Mouse (Mus musculus): ENCODE measurements around the gene Adar. TPM values are rescaled to one million over a fixed set of nuclear protein-coding genes. Genes with fewer than 3 reads are reported as not detected.
"Not testable (repeated sequence)": the region's sequence is repeated elsewhere in the genome, so short reads cannot be mapped to it uniquely, and the experiment has no call there.

Adar gene
- polyA plus RNA-seq, 1 experiment from 2014 or later, result 8.4 TPM

GRCm38 (mm10) chr3:89799476-89799875 is 84.7 kb downstream of the Adar start:
- H3K4me1 ChIP-seq (ENCODE audit: control insufficient read depth, insufficient read depth, low read length), result peaks cover 3% of the 10 kb centered on the region; the same call in 1 of the 2 replicates
- H3K36me3 ChIP-seq (ENCODE audit: control insufficient read depth, insufficient read depth), result no peaks in the 10 kb centered on the region
- no peak for ATAC-seq (replicated peaks; ENCODE audit: extremely low read depth, insufficient read depth, low FRiP score)
- H3K4me3 ChIP-seq (ENCODE audit: low read length), result peak overlapping the region; percentile 30
- no peaks in the 10 kb centered on the region for H3K9me3 ChIP-seq (replicated peaks; ENCODE audit: control insufficient read depth, low read length)
- 15% methylated on average over 13 of the region's 13 CpGs for WGBS
- no peaks in the 10 kb centered on the region for H3K27me3 ChIP-seq (ENCODE audit: control insufficient read depth, insufficient read depth, low read length)
- no peak overlapping the region; the same call in 1 of the 2 replicates for H3K27ac ChIP-seq (ENCODE audit: low read length)
- peak overlapping the region; percentile 46; the same call in 1 of the 2 replicates for H3K9ac ChIP-seq (ENCODE audit: low read length)
- peak overlapping the region; percentile 61 for H3K4me2 ChIP-seq (ENCODE audit: low read depth, low read length)

- not testable (repeated sequence) for H3K27ac ChIP-seq (ENCODE audit: low read length); H3K4me3 ChIP-seq (ENCODE audit: low read length); H3K4me2 ChIP-seq (ENCODE audit: low read depth, low read length); H3K4me1 ChIP-seq (ENCODE audit: control insufficient read depth, insufficient read depth, low read length); H3K9ac ChIP-seq (ENCODE audit: low read length); ATAC-seq (replicated peaks; ENCODE audit: extremely low read depth, insufficient read depth, low FRiP score); H3K27me3 ChIP-seq (ENCODE audit: control insufficient read depth, insufficient read depth, low read length); H3K36me3 ChIP-seq (ENCODE audit: control insufficient read depth, insufficient read depth); H3K9me3 ChIP-seq (replicated peaks; ENCODE audit: control insufficient read depth, low read length)
- WGBS, result 54% methylated on average over 3 of the region's 3 CpGs
Measured at GRCm38 (mm10) chr3:89800078-89800477, 85.3 kb downstream of the Adar start.

DNA sequence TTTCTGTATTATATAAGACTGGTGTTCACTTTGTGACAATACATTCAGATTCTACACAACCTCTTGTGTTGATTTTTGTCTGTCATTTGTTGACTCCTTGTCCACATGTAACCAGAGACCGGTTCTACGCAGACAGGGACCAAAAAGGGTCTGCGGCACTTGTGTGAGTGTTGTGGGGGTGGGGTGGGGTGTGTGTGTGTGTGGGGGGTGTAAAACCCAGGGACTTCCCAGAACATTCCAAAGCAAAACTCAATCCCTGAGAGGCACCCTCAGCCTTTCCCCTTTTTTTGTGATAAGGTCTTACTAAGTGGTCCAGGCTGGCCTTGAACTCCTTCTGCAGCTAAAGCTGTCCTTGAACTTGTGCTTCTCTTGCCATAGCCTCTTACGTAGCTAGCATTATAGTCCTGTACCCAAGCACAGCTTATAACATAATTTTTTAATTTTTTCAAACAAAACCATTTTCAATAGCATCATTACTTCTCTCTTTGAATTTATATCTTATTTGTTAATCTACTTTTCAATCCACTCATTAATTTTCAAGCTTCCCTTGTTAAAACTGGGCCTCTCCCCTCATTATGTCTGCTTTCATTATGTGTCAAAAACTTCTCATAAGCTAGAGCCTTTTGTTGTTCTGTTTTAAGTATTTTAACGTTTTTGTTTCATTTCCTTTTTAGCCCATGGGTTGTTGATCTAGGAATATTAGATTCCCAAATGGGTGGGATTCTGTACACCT is 86.1 kb downstream of the Adar start:
- no peak for ATAC-seq (replicated peaks; ENCODE audit: extremely low read depth, insufficient read depth, low FRiP score)
- no peaks in the 10 kb centered on the region for H3K36me3 ChIP-seq (ENCODE audit: control insufficient read depth, insufficient read depth)
- 65% methylated on average over 5 of the region's 5 CpGs for WGBS
- H3K9ac ChIP-seq (ENCODE audit: low read length), result no peak overlapping the region
- no peaks in the 10 kb centered on the region for H3K27me3 ChIP-seq (ENCODE audit: control insufficient read depth, insufficient read depth, low read length)
- peaks cover 3% of the 10 kb centered on the region; the same call in 1 of the 2 replicates for H3K4me1 ChIP-seq (ENCODE audit: control insufficient read depth, insufficient read depth, low read length)
- H3K27ac ChIP-seq (ENCODE audit: low read length), result no peak overlapping the region
- H3K9me3 ChIP-seq (replicated peaks; ENCODE audit: control insufficient read depth, low read length), result no peaks in the 10 kb centered on the region
- no peak overlapping the region for H3K4me3 ChIP-seq (ENCODE audit: low read length)
- H3K4me2 ChIP-seq (ENCODE audit: low read depth, low read length), result no peak overlapping the region

- no peak overlapping the region for H3K9ac ChIP-seq (ENCODE audit: low read length)
- peaks cover 3% of the 10 kb centered on the region; the same call in 1 of the 2 replicates for H3K4me1 ChIP-seq (ENCODE audit: control insufficient read depth, insufficient read depth, low read length)
- 23% methylated on average over 3 of the region's 3 CpGs for WGBS
- H3K27ac ChIP-seq (ENCODE audit: low read length), result no peak overlapping the region
- H3K9me3 ChIP-seq (replicated peaks; ENCODE audit: control insufficient read depth, low read length), result 0 out of 2 replicates have a peak, but pooled peaks cover 3% of the 10 kb centered on the region
- H3K4me3 ChIP-seq (ENCODE audit: low read length), result no peak overlapping the region
- H3K36me3 ChIP-seq (ENCODE audit: control insufficient read depth, insufficient read depth), result no peaks in the 10 kb centered on the region
- H3K4me2 ChIP-seq (ENCODE audit: low read depth, low read length), result no peak overlapping the region
- ATAC-seq (replicated peaks; ENCODE audit: extremely low read depth, insufficient read depth, low FRiP score), result peak; percentile 69
- no peaks in the 10 kb centered on the region for H3K27me3 ChIP-seq (ENCODE audit: control insufficient read depth, insufficient read depth, low read length)
Measured at GRCm38 (mm10) chr3:89801507-89801847, 86.7 kb downstream of the Adar start.

GRCm38 (mm10) chr3:89802876-89803275 is 88.1 kb downstream of the Adar start:
- no peaks in the 10 kb centered on the region for H3K36me3 ChIP-seq (ENCODE audit: control insufficient read depth, insufficient read depth)
- peaks cover 3% of the 10 kb centered on the region; the same call in 1 of the 2 replicates for H3K4me1 ChIP-seq (ENCODE audit: control insufficient read depth, insufficient read depth, low read length)
- WGBS, result 77% methylated on average over 15 of the region's 15 CpGs
- no peak overlapping the region for H3K9ac ChIP-seq (ENCODE audit: low read length)
- no peak overlapping the region for H3K4me2 ChIP-seq (ENCODE audit: low read depth, low read length)
- ATAC-seq (replicated peaks; ENCODE audit: extremely low read depth, insufficient read depth, low FRiP score), result no peak
- H3K27ac ChIP-seq (ENCODE audit: low read length), result no peak overlapping the region
- H3K9me3 ChIP-seq (replicated peaks; ENCODE audit: control insufficient read depth, low read length), result 0 out of 2 replicates have a peak, but pooled peaks cover 3% of the 10 kb centered on the region
- no peaks in the 10 kb centered on the region for H3K27me3 ChIP-seq (ENCODE audit: control insufficient read depth, insufficient read depth, low read length)
- H3K4me3 ChIP-seq (ENCODE audit: low read length), result no peak overlapping the region

Other genes starting within 250 kb of the Adar start
- 3.5 and 4.0 TPM in 2 replicates for gene Kcnn3, start 194.9 kb upstream of the Adar start, polyA plus RNA-seq (2015; fragmentation: Nextera tagmentation; extraction: Ambion mirVana)
- gene Chrnb2, start 49.6 kb downstream of the Adar start, polyA plus RNA-seq (2015; fragmentation: Nextera tagmentation; extraction: Ambion mirVana), result 0.25 and 0.29 TPM in 2 replicates
- gene Ube2q1, start 58.6 kb downstream of the Adar start, polyA plus RNA-seq (2015; fragmentation: Nextera tagmentation; extraction: Ambion mirVana), result 7.2 and 8.3 TPM in 2 replicates
- gene She, start 116.3 kb downstream of the Adar start, polyA plus RNA-seq (2015; fragmentation: Nextera tagmentation; extraction: Ambion mirVana), result 4.8 and 7.2 TPM in 2 replicates
- 1.1 TPM in 2 replicates for gene Il6ra, start 198.2 kb downstream of the Adar start, polyA plus RNA-seq (2015; fragmentation: Nextera tagmentation; extraction: Ambion mirVana)
- 10.3 and 11.5 TPM in 2 replicates for gene Atp8b2, start 248.5 kb downstream of the Adar start, polyA plus RNA-seq (2015; fragmentation: Nextera tagmentation; extraction: Ambion mirVana)